ENCODE assay signal across 9 mouse cellular contexts in the genomic region with DNA sequence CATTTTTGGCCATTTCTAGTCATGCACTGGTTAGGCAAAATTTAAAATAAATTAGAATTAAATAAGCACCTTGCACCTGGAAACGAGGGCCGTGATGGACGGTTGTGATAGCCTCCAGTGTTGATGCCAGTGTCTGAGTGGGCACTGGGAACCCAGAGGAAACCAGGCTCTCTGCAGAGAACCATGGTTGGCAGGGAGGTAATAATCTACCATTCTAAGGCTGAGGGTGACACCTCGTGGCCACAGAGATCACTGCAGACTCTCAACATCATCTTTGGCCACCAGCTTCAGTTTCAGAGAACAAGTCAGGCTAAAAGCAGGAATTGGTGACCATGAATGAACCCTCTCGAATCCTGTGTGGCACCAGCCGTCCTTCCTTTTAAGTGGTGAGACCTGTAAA. TPM values are rescaled to one million over a fixed set of nuclear protein-coding genes. Genes with fewer than 3 reads are reported as not detected.
A peak's percentile ranks its signal among the peaks of the same experiment; 100 is the strongest.
DNase-seq lines count a peak whose midpoint lies in the region; ATAC-seq and TF ChIP-seq lines count a peak whose summit lies in the region.
"Had no signal": no experiment of that assay in that cellular context is flagged by ENCODE, and none has a peak within 500 bp of the region (broad histone marks: within the 10 kb centered on the region; RNA-seq: fewer than 3 reads in every experiment).

No protein-coding gene starts in this region.

- no peaks in the 10 kb centered on the region for H3K79me2 ChIP-seq in MEL (ENCODE audit: control insufficient read depth, insufficient read depth, low read length, poor library complexity)
- no peaks in the 10 kb centered on the region for H3K79me2 ChIP-seq in liver, adult 2 months (ENCODE audit: control insufficient read depth, insufficient read depth, low read length)

- no peak overlapping the region for H3K9ac ChIP-seq in MEL (ENCODE audit: control insufficient read depth, low read depth, low read length, poor library complexity, severe bottlenecking)
- H3K9ac ChIP-seq in kidney, embryonic 14.5 days (ENCODE audit: low read depth, low read length): no peak overlapping the region
- no peak overlapping the region for H3K9ac ChIP-seq in liver, adult 2 months (ENCODE audit: low read depth, low read length)
- no peak overlapping the region for H3K9ac ChIP-seq in neural tube, embryonic 12.5 days
- H3K9ac ChIP-seq: heart, embryonic 15.5 days had no signal

- no peaks in the 10 kb centered on the region for H3K4me1 ChIP-seq in MEL (ENCODE audit: control insufficient read depth in 1 of 2, insufficient read depth in 2 of 2, low read length in 2 of 2)
- no peaks in the 10 kb centered on the region for H3K4me1 ChIP-seq in kidney, embryonic 14.5 days (ENCODE audit: control insufficient read depth, insufficient read depth, low read length)
- no peaks in the 10 kb centered on the region for H3K4me1 ChIP-seq in liver, adult 2 months (ENCODE audit: control insufficient read depth, insufficient read depth, low read length)
- no peaks in the 10 kb centered on the region for H3K4me1 ChIP-seq in neural tube, embryonic 12.5 days
- no peaks in the 10 kb centered on the region for H3K4me1 ChIP-seq in thymus, adult 2 months (replicated peaks; ENCODE audit: control insufficient read depth, insufficient read depth, low read length)
- H3K4me1 ChIP-seq: heart, embryonic 15.5 days had no signal

- no peak overlapping the region for H3K4me2 ChIP-seq in kidney, embryonic 14.5 days (replicated peaks; ENCODE audit: low read depth, low read length)
- H3K4me2 ChIP-seq in neural tube, embryonic 12.5 days (replicated peaks): no peak overlapping the region
- H3K4me2 ChIP-seq: heart, embryonic 15.5 days had no signal

- no peak for TF ChIP-seq POLR2A in MEL (IDR thresholded peaks at IDR 0.05; ENCODE audit: control insufficient read depth in 1 of 2, insufficient read depth in 1 of 2, low read depth in 1 of 2, low read length in 2 of 2, poor library complexity in 1 of 2)
- no peak for TF ChIP-seq POLR2A in liver, adult 2 months (IDR thresholded peaks at IDR 0.05; ENCODE audit: extremely low read depth, insufficient read depth, low read length)
- no peak for TF ChIP-seq POLR2A in thymus, adult 2 months (IDR thresholded peaks at IDR 0.05; ENCODE audit: control insufficient read depth, extremely low read depth, insufficient read depth, low read length, poor library complexity)

- no peaks in the 10 kb centered on the region for H3K36me3 ChIP-seq in MEL (ENCODE audit: control insufficient read depth in 1 of 2, insufficient read depth in 2 of 2, low read length in 2 of 2)
- H3K36me3 ChIP-seq in kidney, embryonic 14.5 days (ENCODE audit: control insufficient read depth, insufficient read depth, low read length): no peaks in the 10 kb centered on the region
- H3K36me3 ChIP-seq in liver, adult 2 months (ENCODE audit: control insufficient read depth, insufficient read depth, low read length): no peaks in the 10 kb centered on the region
- H3K36me3 ChIP-seq in neural tube, embryonic 12.5 days: no peaks in the 10 kb centered on the region
- no peaks in the 10 kb centered on the region for H3K36me3 ChIP-seq in thymus, adult 2 months (ENCODE audit: control insufficient read depth, insufficient read depth, low read length)
- H3K36me3 ChIP-seq: heart, embryonic 15.5 days had no signal

- 0 out of 2 replicates have a peak, but pooled peaks have one; percentile 20 for ATAC-seq in kidney, embryonic 14.5 days (ENCODE audit: low FRiP score, low TSS enrichment)
- 0 out of 2 replicates have a peak, but pooled peaks have one; percentile 50 for ATAC-seq in neural tube, embryonic 12.5 days (ENCODE audit: low FRiP score, low read depth)

- H3K27me3 ChIP-seq in MEL (ENCODE audit: control insufficient read depth in 1 of 2, insufficient read depth in 2 of 2, low read length in 2 of 2): no peaks in the 10 kb centered on the region; a peak in 1 of 4 replicates
- peaks cover 3% of the 10 kb centered on the region for H3K27me3 ChIP-seq in kidney, embryonic 14.5 days (ENCODE audit: control insufficient read depth, insufficient read depth, low read length)
- no peaks in the 10 kb centered on the region for H3K27me3 ChIP-seq in liver, adult 2 months (ENCODE audit: control insufficient read depth, insufficient read depth, low read length)
- no peaks in the 10 kb centered on the region for H3K27me3 ChIP-seq in neural tube, embryonic 12.5 days (replicated peaks)
- H3K27me3 ChIP-seq in thymus, adult 2 months (ENCODE audit: control insufficient read depth, insufficient read depth, low read length): no peaks in the 10 kb centered on the region

- peak; percentile 63 for DNase-seq in 416B (ENCODE audit: low read depth)
- DNase-seq in MEL (ENCODE audit: low read depth, low spot score): peak; percentile 53
- peak; percentile 70 for DNase-seq in cerebellum, adult 9-10 months
- DNase-seq in frontal cortex, adult 2 months (ENCODE audit: extremely low spot score in 1 of 2, low spot score in 1 of 2): peak; percentile 48 to 92
- DNase-seq in liver, adult 2 months (ENCODE audit: extremely low read depth, low read depth, low spot score): peak; percentile 37
- DNase-seq in thymus, adult 2 months: peak; percentile 56

- WGBS in kidney, embryonic 14.5 days: 24% methylated on average over 6 of the region's 6 CpGs
- WGBS in liver, adult 2 months: 11% methylated on average over 6 of the region's 6 CpGs
- WGBS in neural tube, embryonic 12.5 days: 31% methylated on average over 6 of the region's 6 CpGs
- 8% methylated on average over 6 of the region's 6 CpGs for WGBS in thymus, adult 2 months

- H3K9me3 ChIP-seq in MEL (replicated peaks; ENCODE audit: insufficient read depth, low read length): no peaks in the 10 kb centered on the region
- no peaks in the 10 kb centered on the region for H3K9me3 ChIP-seq in kidney, embryonic 14.5 days (ENCODE audit: control insufficient read depth, low read length)
- no peaks in the 10 kb centered on the region for H3K9me3 ChIP-seq in neural tube, embryonic 12.5 days
- H3K9me3 ChIP-seq: heart, embryonic 15.5 days had no signal

- TF ChIP-seq RAD21 in MEL (IDR thresholded peaks at IDR 0.05; ENCODE audit: low read depth, low read length): peak; percentile 91

- H3K27ac ChIP-seq in MEL (ENCODE audit: control insufficient read depth, low read depth, low read length): no peak overlapping the region
- H3K27ac ChIP-seq in kidney, embryonic 14.5 days (ENCODE audit: low read depth, low read length): no peak overlapping the region
- no peak overlapping the region for H3K27ac ChIP-seq in liver, adult 2 months (replicated peaks; ENCODE audit: insufficient read depth, low read depth, low read length)
- H3K27ac ChIP-seq in neural tube, embryonic 12.5 days: no peak overlapping the region
- no peak overlapping the region for H3K27ac ChIP-seq in thymus, adult 2 months (ENCODE audit: control insufficient read depth, insufficient read depth, low read length)
- H3K27ac ChIP-seq: heart, embryonic 15.5 days had no signal

- no peak overlapping the region for H3K4me3 ChIP-seq in MEL (ENCODE audit: control insufficient read depth in 1 of 2, insufficient read depth in 1 of 2, low read depth in 2 of 2, low read length in 2 of 2)
- no peak overlapping the region for H3K4me3 ChIP-seq in kidney, embryonic 14.5 days (ENCODE audit: low read length)
- H3K4me3 ChIP-seq in liver, adult 2 months (ENCODE audit: insufficient read depth, low read depth, low read length): no peak overlapping the region
- H3K4me3 ChIP-seq in neural tube, embryonic 12.5 days: no peak overlapping the region
- H3K4me3 ChIP-seq in thymus, adult 2 months (ENCODE audit: control insufficient read depth, insufficient read depth, low read length): no peak overlapping the region
- H3K4me3 ChIP-seq: heart, embryonic 15.5 days had no signal

- no peak for TF ChIP-seq EP300 in MEL (IDR thresholded peaks at IDR 0.05; ENCODE audit: low read depth in 1 of 2, low read length in 2 of 2)

- TF ChIP-seq CTCF in MEL (IDR thresholded peaks at IDR 0.05 in 2 of 3, conservative IDR thresholded peaks at IDR 0.05 in 1 of 3; ENCODE audit: control insufficient read depth in 1 of 3, insufficient read depth in 1 of 3, low read depth in 2 of 3, low read length in 3 of 3, poor library complexity in 1 of 3, severe bottlenecking in 1 of 3): peak; percentile 59 to 86 (median 86)
- TF ChIP-seq CTCF in liver, adult 2 months (IDR thresholded peaks at IDR 0.05; ENCODE audit: low read depth, low read length): peak; percentile 76
- 0 out of 2 replicates have a peak, but pooled peaks have one; percentile 25 for TF ChIP-seq CTCF in thymus, adult 2 months (IDR thresholded peaks at IDR 0.05; ENCODE audit: borderline replicate concordance, control insufficient read depth, extremely low read depth, insufficient read depth, low read length, poor library complexity)

TF ChIP-seq in MEL, 35 proteins besides CTCF, POLR2A, EP300 and RAD21:
- TF ChIP-seq SMC3 (IDR thresholded peaks at IDR 0.05; ENCODE audit: low read depth, low read length) (peak; percentile 89), UBTF (IDR thresholded peaks at IDR 0.05; ENCODE audit: borderline replicate concordance, insufficient read depth, low read depth, low read length) (no peak), MYC (IDR thresholded peaks at IDR 0.05; ENCODE audit: low read depth, low read length) (no peak), ZC3H11A (IDR thresholded peaks at IDR 0.05; ENCODE audit: low read depth, low read length) (peak; percentile 81)

RNA-seq across cellular contexts. Expression of gene Ypel5, which starts 54.5 kb away (rescaled TPM):
- total RNA-seq in MEL (2012; rRNA removed): 9.2 and 12.6 TPM in 2 replicates
- polyA plus RNA-seq in MEL (2012; ENCODE audit: insufficient read depth in 1 of 2, insufficient read length in 2 of 2, low read depth in 1 of 2, low replicate concordance in 2 of 2, missing spikeins in 1 of 2): 10 to 100 TPM; 15.5 to 80.4 TPM
- 105 and 109 TPM in 2 replicates for polyA plus RNA-seq in frontal cortex, adult 2 months (2012; rRNA removed)
- 42.5 and 43.5 TPM in 2 replicates for polyA plus RNA-seq in kidney, embryonic 14.5 days (2014; fragmentation: Nextera tagmentation; extraction: Ambion mirVana)
- total RNA-seq in liver, adult 2 months (2014; rRNA removed): 38.1 and 52.8 TPM in 2 replicates
- 16.4 and 21.2 TPM in 2 replicates for polyA plus RNA-seq in liver, adult 2 months (2012; rRNA removed)
- 82.7 and 87.7 TPM in 2 replicates for polyA plus RNA-seq in neural tube, embryonic 12.5 days (2016; fragmentation: Nextera tagmentation; extraction: Ambion mirVana)
- polyA plus RNA-seq in thymus, adult 2 months (2012; rRNA removed): 23.6 and 27.2 TPM in 2 replicates

Comparison
In these comparisons a context has a peak if more than half of its experiments do, and no peak if none do; other contexts are left out.
1. CTCF ChIP-seq: peak in every context shown above with its lines; median percentile 86 in MEL; 76 in liver, adult 2 months; 25 in thymus, adult 2 months.